Mouse (Mus musculus): ENCODE measurements around the gene Polr3g. TPM values are rescaled to one million over a fixed set of nuclear protein-coding genes. Genes with fewer than 3 reads are reported as not detected.
A peak's percentile ranks its signal among the peaks of the same experiment; 100 is the strongest.
"Not testable (repeated sequence)": the region's sequence is repeated elsewhere in the genome, so short reads cannot be mapped to it uniquely, and the experiment has no call there.

Gene Polr3g
- polyA plus RNA-seq, 1 experiment from 2014 or later = 24.7 TPM

- Histone ChIP-seq H3K27me3 (replicated peaks; ENCODE audit: low read depth, poor library complexity, severe bottlenecking) (no peaks in the 10 kb centered on the region), H3K36me3 (replicated peaks) (peaks cover 59% of the 10 kb centered on the region), H3K4me3 (no peak overlapping the region), H3K27ac (replicated peaks) (no peak overlapping the region), H3K9me3 (no peaks in the 10 kb centered on the region), H3K4me1 (no peaks in the 10 kb centered on the region)
- WGBS = 88% methylated on average over 8 of the region's 8 CpGs
- DNase-seq (ENCODE audit: low spot score) = no peak
Measured at GRCm38 (mm10) chr13:81675333-81675732, 35.5 kb downstream of the Polr3g start.

GRCm38 (mm10) chr13:81667713-81668112, 43.1 kb downstream of the Polr3g start:
- Histone ChIP-seq H3K4me1 (no peaks in the 10 kb centered on the region), H3K4me3 (no peak overlapping the region), H3K36me3 (replicated peaks) (peaks cover 71% of the 10 kb centered on the region), H3K27ac (replicated peaks) (no peak overlapping the region), H3K9me3 (no peaks in the 10 kb centered on the region), H3K27me3 (replicated peaks; ENCODE audit: low read depth, poor library complexity, severe bottlenecking) (no peaks in the 10 kb centered on the region)
- no peak for DNase-seq (ENCODE audit: low spot score)
- 89% methylated on average over 5 of the region's 5 CpGs for WGBS

GRCm38 (mm10) chr13:81664331-81664698, 46.5 kb downstream of the Polr3g start:
- Histone ChIP-seq H3K4me3 (no peak overlapping the region), H3K9me3 (no peaks in the 10 kb centered on the region), H3K36me3 (replicated peaks) (peaks cover 64% of the 10 kb centered on the region), H3K27me3 (replicated peaks; ENCODE audit: low read depth, poor library complexity, severe bottlenecking) (no peaks in the 10 kb centered on the region), H3K4me1 (no peaks in the 10 kb centered on the region), H3K27ac (replicated peaks) (no peak overlapping the region)
- DNase-seq (ENCODE audit: low spot score) = no peak
- WGBS = 91% methylated on average over 5 of the region's 5 CpGs

GRCm38 (mm10) chr13:81663566-81664330, 47.1 kb downstream of the Polr3g start:
- DNase-seq (ENCODE audit: low spot score) = no peak
- H3K4me3 ChIP-seq = no peak overlapping the region
- H3K9me3 ChIP-seq = no peaks in the 10 kb centered on the region
- no peak overlapping the region for H3K27ac ChIP-seq (replicated peaks)
- peaks cover 3% of the 10 kb centered on the region for H3K4me1 ChIP-seq
- H3K27me3 ChIP-seq (replicated peaks; ENCODE audit: low read depth, poor library complexity, severe bottlenecking) = no peaks in the 10 kb centered on the region
- WGBS = 91% methylated on average over 12 of the region's 12 CpGs
- H3K36me3 ChIP-seq (replicated peaks) = peaks cover 58% of the 10 kb centered on the region

GRCm38 (mm10) chr13:81658053-81658752, 52.6 kb downstream of the Polr3g start:
- H3K27ac ChIP-seq (replicated peaks) = peak overlapping the region; percentile 90
- no peak for DNase-seq (ENCODE audit: low spot score)
- H3K36me3 ChIP-seq (replicated peaks) = peaks cover 10% of the 10 kb centered on the region
- H3K9me3 ChIP-seq = no peaks in the 10 kb centered on the region
- peaks cover 18% of the 10 kb centered on the region for H3K4me1 ChIP-seq
- WGBS = 15% methylated on average over 21 of the region's 21 CpGs
- H3K27me3 ChIP-seq (replicated peaks; ENCODE audit: low read depth, poor library complexity, severe bottlenecking) = no peaks in the 10 kb centered on the region
- peak overlapping the region; percentile 84 for H3K4me3 ChIP-seq

GRCm38 (mm10) chr13:81657351-81658052, 53.3 kb downstream of the Polr3g start, which contains the start of gene Lysmd3:
Gene Lysmd3 (plus strand): TSS chr13:81657663.
- 1% methylated on average over 73 of the region's 73 CpGs for WGBS
- peaks cover 10% of the 10 kb centered on the region for H3K36me3 ChIP-seq (replicated peaks)

GRCm38 (mm10) chr13:81657008-81657350, 53.8 kb downstream of the Polr3g start:
- WGBS = 18% methylated on average over 5 of the region's 5 CpGs
- H3K4me3 ChIP-seq = peak overlapping the region; percentile 84
- peak overlapping the region; percentile 90 for H3K27ac ChIP-seq (replicated peaks)
- peaks cover 18% of the 10 kb centered on the region for H3K4me1 ChIP-seq
- no peaks in the 10 kb centered on the region for H3K27me3 ChIP-seq (replicated peaks; ENCODE audit: low read depth, poor library complexity, severe bottlenecking)
- H3K9me3 ChIP-seq = no peaks in the 10 kb centered on the region
- H3K36me3 ChIP-seq (replicated peaks) = peaks cover 10% of the 10 kb centered on the region
- no peak for DNase-seq (ENCODE audit: low spot score)

More at GRCm38 (mm10) chr13:81657351-81658052, 53.3 kb downstream of the Polr3g start, which contains the start of gene Lysmd3:
- Histone ChIP-seq H3K9me3 (no peaks in the 10 kb centered on the region), H3K4me3 (peak within 1 kb of the TSS; percentile 84), H3K27ac (replicated peaks) (peak within 1 kb of the TSS; percentile 90), H3K27me3 (replicated peaks; ENCODE audit: low read depth, poor library complexity, severe bottlenecking) (no peaks in the 10 kb centered on the region), H3K4me1 (peaks cover 18% of the 10 kb centered on the region)
- peak; percentile 96 for DNase-seq (ENCODE audit: low spot score)

GRCm38 (mm10) chr13:81656091-81656850, 54.5 kb downstream of the Polr3g start:
- Histone ChIP-seq H3K36me3 (replicated peaks) (peaks cover 5% of the 10 kb centered on the region; the same call in 1 of the 2 replicates), H3K27me3 (replicated peaks; ENCODE audit: low read depth, poor library complexity, severe bottlenecking) (no peaks in the 10 kb centered on the region), H3K27ac (replicated peaks) (peak overlapping the region; percentile 90), H3K4me1 (peaks cover 18% of the 10 kb centered on the region), H3K4me3 (peak overlapping the region; percentile 84), H3K9me3 (no peaks in the 10 kb centered on the region)
- 25% methylated on average over 14 of the region's 14 CpGs for WGBS
- DNase-seq (ENCODE audit: low spot score) = peak; percentile 25

GRCm38 (mm10) chr13:81650382-81650781, 60.4 kb downstream of the Polr3g start:
- H3K36me3 ChIP-seq (replicated peaks); DNase-seq (ENCODE audit: low spot score); H3K4me3 ChIP-seq; H3K27me3 ChIP-seq (replicated peaks; ENCODE audit: low read depth, poor library complexity, severe bottlenecking); H3K4me1 ChIP-seq; H3K27ac ChIP-seq (replicated peaks); H3K9me3 ChIP-seq: not testable (repeated sequence)
- WGBS = 78% methylated on average over 5 of the region's 6 CpGs

GRCm38 (mm10) chr13:81646348-81646747, 64.5 kb downstream of the Polr3g start:
- Histone ChIP-seq H3K36me3 (replicated peaks) (no peaks in the 10 kb centered on the region), H3K27me3 (replicated peaks; ENCODE audit: low read depth, poor library complexity, severe bottlenecking) (no peaks in the 10 kb centered on the region), H3K4me3 (no peak overlapping the region), H3K4me1 (peaks cover 8% of the 10 kb centered on the region), H3K27ac (replicated peaks) (no peak overlapping the region), H3K9me3 (no peaks in the 10 kb centered on the region)
- DNase-seq (ENCODE audit: low spot score) = no peak
- 89% methylated on average over 6 of the region's 6 CpGs for WGBS

GRCm38 (mm10) chr13:81644047-81644565, 66.7 kb downstream of the Polr3g start:
- no peaks in the 10 kb centered on the region for H3K27me3 ChIP-seq (replicated peaks; ENCODE audit: low read depth, poor library complexity, severe bottlenecking)
- no peak overlapping the region for H3K4me3 ChIP-seq
- no peaks in the 10 kb centered on the region for H3K36me3 ChIP-seq (replicated peaks)
- peaks cover 21% of the 10 kb centered on the region for H3K4me1 ChIP-seq
- H3K9me3 ChIP-seq = no peaks in the 10 kb centered on the region
- WGBS = 91% methylated on average over 11 of the region's 11 CpGs
- H3K27ac ChIP-seq (replicated peaks) = no peak overlapping the region
- DNase-seq (ENCODE audit: low spot score) = no peak

Measured in embryonic facial prominence, embryonic 10.5 days (tissue).